Mouse (Mus musculus) kidney, adult 11 months (tissue): ENCODE data around the gene Ppp1r1b.
"Not testable (repeated sequence)": the region's sequence is repeated elsewhere in the genome, so short reads cannot be mapped to it uniquely, and the experiment has no call there.

Experiments used
- DNase-seq: peaks from one replicate; pipeline ENCODE4 v3.0.0; 2022

The Ppp1r1b gene

DNA sequence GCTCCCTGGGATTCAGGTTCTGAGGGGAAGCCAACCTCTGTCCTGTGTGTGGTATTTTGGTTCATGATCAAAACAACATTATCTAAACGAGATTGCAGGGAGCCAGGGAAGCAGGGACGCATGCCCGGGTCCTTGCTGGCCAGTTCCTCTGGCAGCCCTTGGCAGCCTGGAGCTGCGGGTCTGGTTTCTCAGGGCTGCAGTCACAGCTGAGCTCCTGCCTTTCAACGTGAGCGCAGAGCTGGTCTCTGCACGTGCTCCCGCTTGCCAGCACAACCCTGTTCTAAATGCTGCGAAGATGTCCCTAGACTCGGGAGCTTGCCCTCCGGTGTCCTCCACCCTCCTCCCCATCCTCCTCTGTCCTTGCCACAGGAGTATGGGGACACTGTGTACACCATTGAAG, 29.6 kb downstream of the Ppp1r1b start:
- no peak for DNase-seq

DNA sequence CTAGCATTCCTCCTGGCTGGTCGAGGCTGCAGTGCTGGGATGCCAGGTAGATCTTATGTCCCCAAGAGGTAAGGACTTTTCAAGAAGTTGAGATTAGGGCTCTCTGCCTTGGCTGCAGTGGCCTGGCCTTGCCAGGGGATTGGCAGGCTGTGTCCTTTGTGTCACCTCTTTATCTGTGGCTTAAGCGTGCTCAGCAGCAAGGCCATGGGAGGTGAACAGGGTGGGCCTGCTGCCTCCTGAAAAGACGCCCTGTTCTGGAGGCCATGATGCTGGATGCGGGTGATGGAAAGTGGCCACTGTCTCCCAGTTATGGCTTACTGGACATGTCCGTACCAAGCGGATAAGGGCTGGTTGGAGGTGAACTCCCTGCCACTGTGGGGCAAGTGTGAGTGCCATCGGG, 31.2 kb downstream of the Ppp1r1b start:
- DNase-seq = no peak

DNA sequence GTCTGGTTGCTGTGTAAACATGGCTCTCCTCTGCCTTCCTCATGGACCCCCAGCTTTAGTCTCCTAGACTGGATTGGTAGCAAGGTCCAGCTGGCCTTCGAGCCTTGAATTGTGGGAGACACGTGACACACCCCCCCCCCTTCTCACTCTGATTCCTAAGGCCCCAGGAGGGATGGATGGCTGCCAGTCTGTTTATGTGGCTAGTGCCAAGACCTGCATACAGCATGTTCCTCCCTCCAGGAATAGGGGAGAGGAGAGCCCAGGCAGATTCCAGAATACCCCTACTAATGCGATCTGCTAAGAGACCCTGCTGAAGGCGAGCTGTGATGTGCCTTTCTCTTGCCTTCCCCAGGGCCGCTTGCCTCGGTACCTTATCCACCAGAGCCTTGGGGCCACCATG, 31.9 kb downstream of the Ppp1r1b start:
- peak; percentile 58 for DNase-seq

DNA sequence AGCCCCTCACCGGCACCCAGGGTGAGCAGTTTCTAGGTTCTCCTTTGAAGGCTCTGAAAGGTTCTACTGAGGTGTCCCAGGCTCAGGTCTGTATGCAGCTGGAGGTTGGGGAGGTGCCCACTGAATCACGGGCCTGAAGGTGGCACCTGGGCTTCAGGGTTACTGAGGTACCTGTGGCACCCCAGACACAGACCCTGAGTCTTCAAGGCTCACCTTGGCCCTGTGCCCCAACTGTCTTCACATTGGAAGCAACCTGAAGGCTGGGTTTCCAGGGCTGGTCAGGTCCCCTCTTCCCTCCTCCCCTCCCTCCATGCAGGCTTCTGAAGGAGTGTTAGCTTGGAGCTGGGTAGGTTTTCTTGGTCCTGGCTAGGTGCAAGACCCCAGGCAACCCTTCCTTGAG, 33.4 kb downstream of the Ppp1r1b start:
- no peak for DNase-seq

DNA sequence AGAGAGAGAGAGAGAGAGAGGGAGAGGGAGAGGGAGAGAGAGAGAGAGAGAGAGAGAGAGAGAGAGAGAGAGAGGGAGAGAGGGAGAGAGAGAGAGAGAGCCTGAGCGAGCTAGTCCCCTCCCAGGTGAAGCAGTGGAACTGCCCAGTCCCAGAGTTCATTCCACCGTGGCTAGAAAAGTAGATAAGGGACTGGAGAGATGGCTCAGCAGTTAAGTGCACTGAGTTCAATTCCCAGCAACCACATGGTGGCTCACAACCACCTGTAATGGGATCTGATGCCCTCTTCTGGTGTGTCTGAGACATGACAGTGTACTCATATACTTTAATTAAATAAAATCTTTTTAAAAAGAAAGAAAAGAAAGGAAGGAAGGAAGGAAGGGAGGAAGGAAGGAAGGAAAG, 34.2 kb downstream of the Ppp1r1b start:
- DNase-seq = not testable (repeated sequence)

DNA sequence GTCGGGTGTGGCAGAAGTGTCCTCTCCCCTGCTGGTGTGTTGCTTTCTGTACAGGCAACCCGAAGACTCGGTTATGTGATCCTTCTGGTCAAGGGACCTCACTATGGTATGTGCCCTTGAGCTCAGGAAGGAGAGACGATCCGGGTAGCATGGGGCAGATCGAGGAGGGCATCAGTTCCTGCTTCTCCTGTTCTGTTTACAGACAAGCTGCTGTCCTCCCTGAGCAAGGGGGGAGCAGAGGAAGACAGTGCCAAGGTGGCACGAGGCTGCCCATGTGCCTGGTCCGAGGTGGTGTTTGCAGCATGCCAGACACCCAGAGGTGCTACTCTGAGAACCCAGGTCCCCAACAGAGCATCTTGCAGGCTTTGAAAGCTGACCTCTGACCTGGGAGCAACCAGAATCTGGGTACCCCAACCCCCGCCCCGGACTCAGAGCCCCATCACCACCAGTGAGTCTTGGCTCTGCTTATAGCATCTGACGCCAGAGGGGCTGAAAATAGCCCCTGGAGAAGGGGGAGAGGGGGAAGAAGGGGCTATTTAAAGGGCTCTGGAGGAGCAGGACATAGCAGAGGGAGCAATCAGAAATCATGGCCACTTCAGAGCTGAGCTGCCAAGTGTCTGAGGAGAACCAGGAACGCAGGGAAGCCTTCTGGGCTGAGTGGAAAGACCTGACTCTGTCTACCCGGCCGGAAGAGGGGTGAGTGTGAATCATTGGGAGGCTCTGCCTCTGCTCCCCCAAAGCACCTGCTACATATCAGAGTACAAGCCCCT, 35.2 kb downstream of the Ppp1r1b start, which contains the start of gene Tcap:
Tcap (plus strand) TSS at position 551 of the 770 bp plus-strand sequence.
- no peak for DNase-seq

DNA sequence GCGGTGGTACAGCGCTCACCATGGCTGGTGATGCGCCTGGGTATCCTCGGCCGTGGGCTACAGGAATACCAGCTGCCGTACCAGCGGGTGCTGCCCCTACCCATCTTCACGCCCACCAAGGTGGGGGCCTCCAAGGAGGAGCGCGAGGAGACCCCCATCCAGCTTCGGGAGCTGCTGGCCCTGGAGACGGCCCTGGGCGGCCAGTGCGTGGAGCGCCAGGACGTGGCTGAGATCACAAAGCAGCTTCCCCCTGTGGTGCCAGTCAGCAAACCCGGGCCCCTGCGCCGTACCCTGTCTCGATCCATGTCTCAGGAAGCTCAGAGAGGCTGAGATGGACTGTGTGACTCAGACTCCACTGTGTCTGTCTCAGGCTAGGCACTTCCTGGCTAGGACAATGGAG, 36.0 kb downstream of the Ppp1r1b start:
- DNase-seq = no peak

DNA sequence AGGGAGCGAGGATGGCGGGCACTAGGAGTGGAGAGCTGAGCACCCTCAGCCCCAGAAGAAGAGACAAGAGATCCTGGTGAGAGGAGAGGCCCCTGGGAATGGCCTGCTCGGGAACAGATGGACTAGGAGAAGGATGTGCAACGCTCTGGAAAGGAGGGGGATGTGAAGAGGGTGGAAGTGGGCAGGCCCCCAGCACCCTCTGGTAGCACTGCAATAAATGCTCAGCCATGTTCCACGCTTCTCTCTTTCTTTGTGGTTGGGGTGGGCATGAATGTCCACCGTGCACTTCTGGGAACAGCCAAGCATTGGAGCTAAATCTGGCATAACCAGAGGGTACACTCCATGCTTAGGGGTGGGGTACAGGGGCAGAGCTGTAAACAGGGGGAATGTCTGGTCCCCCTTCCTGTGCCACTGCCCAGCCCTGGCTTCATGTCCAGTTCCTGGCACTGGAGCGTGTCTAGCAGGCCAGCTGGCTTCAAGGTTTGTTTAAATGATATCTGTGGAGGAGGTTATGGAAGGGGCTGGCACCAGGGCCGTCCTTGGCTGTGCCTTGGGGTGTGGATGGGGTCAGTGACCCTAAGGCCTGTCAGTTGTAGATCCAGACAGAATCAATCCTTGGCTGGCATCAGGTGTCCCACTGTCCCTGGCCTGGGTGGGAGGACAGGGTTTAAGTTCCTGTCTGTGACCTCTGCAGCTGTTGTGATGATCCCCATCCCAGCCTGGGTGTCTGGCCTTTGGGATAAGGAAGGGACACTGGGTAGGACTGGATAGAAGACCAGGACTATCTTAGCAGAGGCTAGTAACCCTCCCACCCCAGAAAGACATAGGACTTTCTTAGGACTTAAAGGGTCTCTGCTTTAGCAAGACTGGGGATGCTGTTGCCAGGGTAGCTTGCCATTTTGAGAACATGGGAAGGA, 36.8 kb downstream of the Ppp1r1b start:
- no peak for DNase-seq

DNA sequence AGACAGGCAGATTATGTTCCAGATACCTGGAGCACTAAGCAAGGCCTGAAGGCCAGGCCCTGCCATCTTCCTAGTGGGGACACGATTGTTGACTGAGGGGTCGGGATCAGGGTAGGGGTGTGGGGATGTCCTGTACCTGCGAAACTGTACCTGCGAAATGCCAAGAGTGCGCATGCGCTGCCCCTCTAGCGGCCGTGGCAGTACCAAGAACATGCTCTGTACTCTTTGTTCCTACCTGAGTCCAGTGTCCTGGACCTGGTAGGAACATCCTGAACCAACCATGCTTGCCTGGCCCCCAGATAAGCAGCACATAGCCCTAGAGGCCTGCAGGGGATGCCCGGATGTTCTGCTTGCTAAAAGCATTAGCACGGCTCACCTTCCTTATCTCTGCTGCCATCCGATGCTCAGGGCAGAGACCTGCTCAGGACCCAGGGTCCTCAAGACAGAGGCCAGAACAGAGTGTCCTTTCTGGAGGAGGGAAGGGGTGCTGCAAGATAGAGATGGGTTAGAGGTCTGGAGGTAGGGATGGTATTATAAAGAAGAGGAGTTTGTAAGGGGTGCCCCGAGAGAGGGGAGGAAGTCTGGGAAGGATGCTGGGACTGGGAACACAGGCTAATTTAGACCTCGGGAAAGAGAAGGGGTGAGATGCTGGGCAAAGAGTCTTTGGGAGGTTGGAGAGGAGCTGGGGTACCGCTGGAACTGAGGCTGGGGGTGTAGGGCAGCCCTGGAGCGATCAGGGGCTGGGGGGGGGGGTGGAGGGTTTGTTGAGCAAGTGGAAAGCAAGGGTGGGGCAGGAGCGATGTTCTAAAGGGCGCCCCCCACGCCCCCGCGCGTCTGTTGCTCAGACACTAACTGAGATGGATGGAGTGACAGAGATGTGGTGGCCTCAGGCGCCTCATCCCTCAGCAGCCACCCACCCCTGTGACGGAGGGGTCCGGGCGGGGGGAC, 37.7 kb downstream of the Ppp1r1b start, which contains the start of gene Pnmt:
Pnmt (plus strand) TSS at position 813 of the 948 bp plus-strand sequence.
- DNase-seq = no peak

DNA sequence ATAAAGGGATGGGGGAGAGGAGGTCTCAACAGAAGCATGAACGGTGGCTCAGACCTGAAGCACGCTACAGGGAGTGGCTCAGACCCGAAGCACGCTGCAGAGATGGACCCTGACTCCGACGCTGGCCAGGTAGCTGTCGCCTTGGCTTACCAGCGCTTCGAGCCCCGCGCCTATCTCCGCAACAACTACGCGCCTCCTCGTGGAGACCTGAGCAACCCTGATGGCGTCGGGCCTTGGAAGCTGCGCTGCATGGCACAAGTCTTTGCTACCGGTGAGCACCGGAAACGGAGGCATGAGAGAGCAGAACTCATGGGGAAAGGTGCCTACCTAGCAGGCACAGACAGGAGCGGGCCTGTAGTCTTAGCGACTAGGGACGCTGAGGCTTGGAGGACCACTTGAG, 38.4 kb downstream of the Ppp1r1b start:
- DNase-seq = no peak

DNA sequence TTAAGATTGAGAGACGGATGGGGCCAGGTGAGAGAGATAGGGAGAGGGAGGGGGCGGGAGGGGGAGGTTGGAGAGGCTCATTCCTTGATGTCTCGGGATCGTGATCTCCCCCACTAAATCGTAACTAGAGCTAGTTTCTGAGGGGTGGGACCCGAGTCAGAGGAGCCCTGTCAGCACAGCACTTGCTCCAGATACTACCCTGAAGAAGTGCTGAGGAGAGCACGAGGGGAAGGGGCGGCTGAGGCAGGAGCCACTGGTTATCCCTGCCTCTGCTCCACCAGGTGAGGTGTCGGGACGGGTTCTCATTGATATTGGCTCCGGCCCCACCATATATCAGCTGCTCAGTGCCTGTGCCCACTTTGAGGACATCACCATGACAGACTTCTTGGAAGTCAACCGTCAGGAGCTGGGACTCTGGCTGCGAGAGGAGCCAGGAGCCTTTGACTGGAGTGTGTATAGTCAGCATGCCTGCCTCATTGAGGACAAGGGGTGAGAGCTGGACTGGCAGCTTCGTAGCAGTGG, 38.9 kb downstream of the Ppp1r1b start:
- no peak for DNase-seq

DNA sequence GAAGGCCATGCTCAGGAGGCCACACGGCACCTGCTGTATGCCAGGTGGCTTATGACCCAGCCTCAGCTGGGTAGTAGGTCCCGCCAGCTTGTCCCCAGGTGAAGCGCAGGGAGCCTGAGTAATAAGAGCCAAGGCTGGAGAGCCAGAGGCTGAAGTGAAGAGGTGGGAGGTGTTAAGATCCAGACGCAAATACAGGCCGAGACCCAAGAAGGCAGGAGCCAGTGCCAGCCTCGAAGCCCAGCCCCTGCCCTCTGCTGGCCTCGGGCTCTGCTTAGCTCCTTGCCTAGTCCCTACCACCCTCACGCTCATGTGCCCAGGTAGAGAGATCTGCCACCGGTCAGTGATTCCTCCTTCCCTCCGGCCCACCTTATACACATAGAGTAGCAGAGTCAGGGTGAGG, 40.1 kb downstream of the Ppp1r1b start:
- peak; percentile 61 for DNase-seq

DNA sequence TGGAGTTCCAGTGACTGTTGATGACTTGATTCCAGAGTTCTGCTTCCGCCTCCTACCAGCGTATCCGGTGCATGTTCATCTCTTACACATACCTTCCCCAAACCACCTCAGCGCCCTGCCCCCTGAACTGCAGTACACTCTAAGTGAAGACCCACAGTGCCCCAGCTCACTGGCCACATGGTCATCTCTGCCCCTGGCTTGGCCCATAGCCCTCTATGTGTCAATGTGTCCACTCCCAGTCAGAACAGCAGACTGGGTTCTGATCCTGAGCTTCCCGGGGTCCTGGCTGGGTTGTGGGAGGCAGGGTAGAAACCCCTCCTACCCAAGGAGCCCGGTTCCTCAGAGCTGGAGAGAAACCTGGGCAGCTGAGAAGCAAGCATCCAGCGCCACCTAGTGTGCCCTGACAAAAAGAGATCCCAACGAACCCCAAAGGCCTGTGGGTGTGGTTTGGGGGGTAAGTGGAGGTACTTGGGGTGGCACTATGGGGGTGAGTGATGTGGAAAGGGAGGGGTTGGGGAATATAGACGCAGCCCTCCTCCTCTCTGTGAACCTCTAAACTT, 41.1 kb downstream of the Ppp1r1b start:
- peak; percentile 50 for DNase-seq

DNA sequence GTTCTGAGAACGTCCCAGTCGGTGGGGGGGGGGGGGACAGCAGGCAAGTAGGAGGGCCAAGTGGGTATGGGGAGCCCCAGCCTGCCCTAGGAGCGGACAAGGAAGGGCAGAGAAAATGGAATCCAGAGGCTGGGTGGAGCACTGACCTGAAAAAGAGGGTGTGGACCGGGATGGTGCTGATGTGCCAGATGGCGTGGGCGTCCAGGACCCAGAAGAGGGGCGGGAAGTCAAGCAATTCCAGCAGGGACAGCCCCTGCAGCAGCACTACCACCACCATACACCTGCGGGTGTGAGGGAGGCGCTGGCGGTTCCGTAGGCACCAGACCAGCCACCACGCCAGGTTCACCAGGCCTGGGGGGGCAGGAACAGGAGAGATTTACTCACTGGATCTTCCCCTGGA, 41.9 kb downstream of the Ppp1r1b start:
- DNase-seq = no peak

DNA sequence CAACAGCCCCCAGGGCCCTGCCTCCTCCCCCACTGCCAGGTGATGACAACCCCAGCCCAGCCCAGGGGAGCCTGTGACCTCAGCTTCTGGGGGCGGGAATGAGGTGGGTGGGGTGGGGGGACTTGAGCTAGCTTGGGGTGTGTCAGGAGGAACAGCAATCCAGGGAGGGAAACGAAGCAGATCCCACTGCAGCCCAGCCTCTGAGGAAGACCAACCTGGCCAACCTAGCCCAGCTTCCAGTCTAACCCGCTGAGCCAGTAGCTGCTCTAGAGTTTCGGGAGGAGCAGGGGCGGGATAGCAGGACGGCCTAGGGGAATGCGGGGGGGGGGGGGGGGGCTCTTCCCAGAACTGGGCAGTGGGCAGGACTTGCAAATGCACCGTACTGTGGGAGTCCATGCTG, 43.8 kb downstream of the Ppp1r1b start:
- DNase-seq = no peak

DNA sequence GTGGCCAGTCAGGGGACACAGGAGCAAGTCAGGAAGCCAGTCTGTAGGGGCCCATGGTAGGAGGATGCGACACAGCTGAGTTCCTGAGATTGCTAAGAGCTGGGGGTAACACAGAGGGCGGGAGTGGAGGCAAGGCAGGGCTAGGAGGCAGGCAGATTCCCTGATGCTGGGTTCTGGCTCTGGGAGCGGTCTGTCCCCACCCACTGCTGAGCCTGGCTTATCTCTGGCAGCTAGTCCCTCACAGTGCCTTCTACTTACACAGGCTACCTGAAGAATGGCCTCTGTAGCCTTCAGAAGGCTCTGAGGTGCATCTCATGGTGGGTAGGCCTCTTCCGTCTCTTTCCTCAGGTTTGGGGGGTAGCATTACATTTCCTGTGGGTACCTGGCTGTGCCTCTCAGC, 44.4 kb downstream of the Ppp1r1b start:
- DNase-seq = no peak

DNA sequence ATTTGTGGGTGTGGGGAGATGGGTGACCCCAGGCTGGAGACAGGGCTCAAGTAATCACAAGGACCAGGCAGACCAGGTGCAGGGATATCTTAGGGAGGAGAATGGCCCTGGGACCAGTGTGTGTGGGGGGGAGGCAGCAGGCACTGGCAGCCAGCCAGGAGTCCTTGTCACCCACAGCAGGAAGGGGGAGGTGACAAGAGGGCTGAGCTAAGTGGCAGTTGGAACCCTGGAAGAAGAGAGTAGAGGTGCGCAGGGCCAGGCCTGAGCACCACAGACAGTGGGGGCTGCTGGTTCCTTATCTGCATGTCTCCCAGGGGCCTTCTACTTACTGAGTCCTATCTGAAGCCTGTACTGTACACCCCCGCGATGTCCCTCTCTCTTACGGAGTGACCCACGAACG, 45.1 kb downstream of the Ppp1r1b start:
- DNase-seq = no peak

DNA sequence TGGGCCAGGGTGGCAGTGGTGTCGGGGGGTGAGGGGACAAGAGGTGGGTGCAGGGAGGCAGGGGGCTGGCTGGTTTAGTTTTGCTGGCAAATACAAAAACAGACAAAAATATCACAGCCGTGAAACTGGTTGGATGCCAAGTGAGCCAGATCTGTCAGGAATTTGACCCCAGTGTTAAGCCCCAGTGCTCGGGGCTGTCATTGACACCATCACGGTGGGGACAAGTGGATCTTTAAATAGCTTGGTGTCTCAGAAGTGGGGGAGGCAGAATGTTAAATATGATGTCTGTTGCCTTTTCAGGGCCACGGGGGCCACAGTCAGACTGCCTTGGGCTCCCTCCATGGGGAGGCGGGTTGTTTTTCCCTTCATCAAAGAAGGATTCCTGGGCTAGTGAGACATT, 46.1 kb downstream of the Ppp1r1b start:
- no peak for DNase-seq

DNA sequence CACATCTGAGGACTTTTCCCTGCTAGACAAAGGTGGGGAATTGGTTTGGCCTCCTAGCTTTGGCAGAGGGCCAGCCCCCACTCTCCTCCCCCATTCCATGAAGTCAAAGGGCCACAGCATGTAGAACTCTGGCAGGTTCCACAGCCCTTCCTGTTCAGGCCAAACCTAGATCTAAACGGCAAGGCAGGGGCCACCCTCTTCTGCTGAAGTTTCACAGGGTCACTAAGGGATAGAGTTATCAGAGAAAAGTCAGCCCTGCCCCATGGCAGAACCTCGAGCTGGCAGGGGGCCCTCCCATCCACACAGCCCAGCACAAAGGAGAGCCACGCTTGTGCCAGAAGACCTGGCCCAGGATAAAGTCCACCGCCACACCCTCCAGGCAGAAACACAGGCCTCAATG, 46.8 kb downstream of the Ppp1r1b start:
- DNase-seq = peak; percentile 85

DNA sequence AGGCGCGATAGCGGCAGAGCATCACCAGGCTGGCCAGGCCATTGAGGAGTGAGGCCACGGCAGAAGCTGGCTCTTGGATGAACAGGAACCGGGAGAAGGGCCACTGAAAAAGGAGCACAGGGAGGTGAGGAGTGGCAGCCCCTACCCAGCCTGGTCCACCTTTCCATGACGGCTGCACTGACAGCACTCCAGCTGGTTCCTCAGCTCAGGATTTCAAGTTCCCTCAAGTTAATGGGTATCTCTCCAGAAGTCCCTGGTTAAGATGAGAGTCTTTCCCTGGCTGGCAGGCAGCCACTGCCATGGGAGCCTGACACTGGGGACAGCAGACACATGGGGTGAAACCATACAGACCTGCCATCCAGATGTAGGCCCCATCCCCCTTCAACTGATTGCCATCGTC, 49.7 kb downstream of the Ppp1r1b start:
- DNase-seq = no peak

DNA sequence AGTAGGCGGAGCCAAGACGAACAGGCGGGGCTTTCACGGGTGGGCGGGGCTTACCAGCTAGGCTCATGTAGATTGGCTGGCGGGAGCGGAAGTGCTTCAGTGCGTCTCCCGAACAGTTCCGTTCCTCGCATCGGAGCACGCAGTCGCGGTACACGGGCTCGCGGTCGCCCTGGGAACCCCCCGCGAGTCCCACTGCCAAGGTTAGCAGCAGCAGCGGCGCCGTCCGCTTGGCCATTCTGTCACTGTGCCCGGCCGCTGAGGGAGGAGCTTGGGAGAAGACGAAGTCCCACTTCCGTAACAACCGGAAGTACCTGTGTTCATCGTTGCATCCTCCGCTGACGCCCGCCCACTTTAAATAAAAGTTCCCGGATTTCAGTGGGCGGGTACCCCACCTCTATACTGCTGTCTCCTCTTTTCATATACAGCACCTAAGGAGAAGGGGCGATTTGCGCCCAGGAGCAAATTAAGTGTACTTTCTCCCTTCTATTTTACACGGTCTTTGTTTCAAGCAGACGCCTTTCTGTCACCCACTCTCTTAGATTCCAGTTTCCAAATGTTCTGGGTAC, 52.0 kb downstream of the Ppp1r1b start, which contains the start of gene Pgap3:
Pgap3 (minus strand) TSS at position 330 of the 566 bp plus-strand sequence.
- peak; percentile 93 for DNase-seq

DNA sequence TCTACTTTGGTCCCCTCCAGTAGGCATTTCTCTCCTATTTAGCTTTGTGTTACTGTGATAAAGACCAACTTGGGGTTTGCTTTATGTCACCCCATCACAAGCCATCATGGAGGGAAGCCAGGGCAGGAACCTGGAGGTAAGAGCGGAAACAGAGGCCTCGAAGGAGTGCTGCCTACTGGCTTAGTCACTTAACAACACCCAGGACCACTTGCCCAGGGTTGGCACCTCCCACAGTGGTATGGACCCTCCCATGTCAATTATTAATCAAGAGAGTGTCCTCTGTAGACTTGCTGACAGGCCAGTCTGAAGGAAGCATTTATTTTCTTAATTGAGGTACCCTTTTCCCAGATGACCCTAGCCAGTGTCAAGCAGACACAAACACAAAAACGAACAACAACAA, 52.6 kb downstream of the Ppp1r1b start:
- peak; percentile 84 for DNase-seq
